ENCODE assay signal across 15 mouse cellular contexts in the genomic region with DNA sequence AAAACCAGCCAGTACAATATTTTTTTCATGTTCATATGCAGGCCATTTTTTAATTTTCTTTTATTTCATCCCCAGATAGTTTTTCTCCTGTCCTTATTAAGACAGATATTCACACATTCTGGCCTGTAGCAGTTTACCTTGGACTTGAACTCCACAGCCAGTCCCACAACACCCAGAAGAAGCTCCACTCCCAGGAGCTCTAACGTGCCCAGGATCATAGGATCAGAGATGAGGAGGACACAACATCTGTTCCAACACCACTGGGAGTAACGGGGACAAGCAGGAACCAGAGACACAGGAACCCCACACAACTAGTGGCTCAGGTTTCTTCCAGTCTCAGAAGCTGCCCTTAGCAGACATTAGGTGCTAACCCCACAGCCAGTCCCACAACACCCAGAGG. TPM values are rescaled to one million over a fixed set of nuclear protein-coding genes. Genes with fewer than 3 reads are reported as not detected.
"Had no signal": no experiment of that assay in that cellular context is flagged by ENCODE, and none has a peak within 500 bp of the region (broad histone marks: within the 10 kb centered on the region; RNA-seq: fewer than 3 reads in every experiment).

No protein-coding gene starts in this region.

RNA-seq across cellular contexts. Expression of gene Prl2c3, which starts 37.7 kb away (rescaled TPM):
- polyA plus RNA-seq: inflammation-experienced regulatory T-cells, adult 6 months; intestine, embryonic 16.5 days; kidney, adult 2 months; kidney, postnatal 0 days; large intestine, adult 2 months; limb, embryonic 10.5 days; liver, adult 2 months; liver, embryonic 13.5 days; midbrain, embryonic 10.5 days; midbrain, embryonic 16.5 days; neural tube, embryonic 11.5 days; neural tube, embryonic 14.5 days; small intestine, adult 2 months; spleen, adult 2 months; thymus, postnatal 0 days had no signal
